Mouse (Mus musculus): Measurements from ENCODE around the gene Gabra2. TPM values are rescaled to one million over a fixed set of nuclear protein-coding genes. Genes with fewer than 3 reads are reported as not detected.

Gabra2 gene
- polyA plus RNA-seq (2016; fragmentation: Nextera tagmentation; extraction: Ambion mirVana), result 7.5 and 9.6 TPM in 2 replicates

DNA sequence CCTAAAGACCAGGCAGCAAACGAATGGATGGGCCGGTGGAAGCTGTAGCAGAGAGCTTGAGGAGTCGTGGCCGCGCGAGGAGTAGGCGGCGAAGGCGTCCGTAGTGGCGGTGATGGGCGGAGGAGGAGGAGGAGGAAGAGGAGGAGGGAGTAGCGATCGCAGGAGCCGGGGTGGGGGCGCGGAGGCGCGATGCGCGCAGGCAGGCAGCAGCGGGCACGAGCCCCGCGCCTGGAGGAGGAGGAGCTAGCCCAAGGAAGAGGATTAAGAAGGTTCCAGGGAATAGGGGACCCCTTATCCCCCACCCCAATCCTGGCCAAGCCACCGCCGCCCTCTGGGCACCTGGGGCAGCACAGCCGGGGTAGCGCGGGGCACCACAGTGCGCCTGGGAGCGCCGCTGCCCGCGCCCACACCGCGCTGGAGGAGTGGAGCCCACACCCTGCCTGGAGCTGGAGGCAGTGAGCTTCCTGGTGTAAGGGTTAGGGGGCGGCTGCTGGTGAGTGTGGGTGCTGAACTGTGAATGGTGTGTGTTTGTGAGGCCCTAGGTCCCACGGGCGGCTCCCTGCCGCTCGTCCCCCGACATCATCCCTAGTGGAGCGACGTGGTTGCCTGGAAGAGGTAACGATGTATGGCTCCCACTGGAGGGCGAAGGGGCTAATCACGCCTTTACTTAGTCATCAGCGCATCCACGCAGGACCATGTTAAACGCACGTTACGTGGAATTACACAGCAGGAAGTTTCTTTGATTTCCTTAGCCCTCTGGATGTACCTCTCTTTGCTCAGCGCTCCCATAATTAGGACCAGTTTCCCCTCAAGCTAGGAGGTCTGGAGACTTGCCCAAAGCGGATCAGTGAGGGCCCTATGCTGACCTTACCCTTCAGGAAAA lies at the start of gene Gabra2:
Gabra2 (minus strand) TSS at position 125 of the 883 bp plus-strand sequence.
- H3K4me1 ChIP-seq, result no peaks in the 10 kb centered on the region
- no peaks in the 10 kb centered on the region for H3K9me3 ChIP-seq
- peak within 1 kb of the TSS; percentile 75 for H3K9ac ChIP-seq
- peak; percentile 93 for ATAC-seq (ENCODE audit: low FRiP score, low read depth)
- peak within 1 kb of the TSS; percentile 74 for H3K4me3 ChIP-seq
- no peaks in the 10 kb centered on the region for H3K36me3 ChIP-seq
- no peaks in the 10 kb centered on the region for H3K27me3 ChIP-seq (replicated peaks)
- H3K4me2 ChIP-seq (replicated peaks), result peak within 1 kb of the TSS; percentile 90
- under 1% methylated on average over 46 of the region's 55 CpGs for WGBS
- no peak within 1 kb of the TSS for H3K27ac ChIP-seq

DNA sequence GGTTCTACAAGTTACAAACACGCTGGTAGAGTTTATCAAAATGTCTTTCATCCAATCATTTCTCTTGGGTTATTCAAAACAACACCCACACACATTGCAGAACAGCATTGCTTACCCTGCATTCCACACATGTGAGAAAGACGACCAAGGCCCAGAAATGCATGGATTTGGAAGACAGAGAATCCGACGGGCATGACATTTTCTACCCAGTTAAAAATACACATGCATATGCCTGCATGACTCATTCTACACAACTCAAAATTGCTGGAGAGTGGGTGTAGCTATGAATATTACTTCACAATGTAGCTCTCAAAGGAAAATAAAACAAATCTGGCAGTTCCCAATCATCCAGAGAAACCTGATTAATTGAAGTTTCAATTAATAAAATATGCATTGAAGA lies 41.0 kb upstream of the Gabra2 start:
- no peak for ATAC-seq (ENCODE audit: low FRiP score, low read depth)
- Histone ChIP-seq H3K4me2 (replicated peaks) (no peak overlapping the region), H3K4me3 (no peak overlapping the region), H3K27me3 (replicated peaks) (no peaks in the 10 kb centered on the region), H3K9me3 (no peaks in the 10 kb centered on the region), H3K27ac (no peak overlapping the region), H3K36me3 (no peaks in the 10 kb centered on the region), H3K4me1 (no peaks in the 10 kb centered on the region), H3K9ac (no peak overlapping the region)
- 85% methylated on average over 4 of the region's 4 CpGs for WGBS

DNA sequence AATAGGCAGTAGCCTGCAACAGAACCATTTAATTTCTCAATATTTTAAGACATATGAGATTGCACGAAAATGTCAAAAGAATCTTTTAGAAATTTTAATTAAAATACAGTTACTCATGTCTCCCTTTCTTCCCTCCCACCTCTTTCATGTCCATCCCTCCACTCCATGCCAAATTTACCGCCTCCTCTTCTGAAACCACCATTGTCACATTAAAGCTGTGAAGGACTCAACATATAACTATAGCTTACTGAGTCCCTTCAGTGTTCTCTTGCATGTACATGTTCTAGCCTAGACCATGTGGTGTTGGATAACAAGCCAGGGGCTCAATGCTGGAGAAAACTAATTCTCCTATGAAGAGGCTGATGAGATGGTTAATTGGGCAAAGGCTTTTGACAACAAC lies 40.2 kb upstream of the Gabra2 start:
- no peak for ATAC-seq (ENCODE audit: low FRiP score, low read depth)
- no peak overlapping the region for H3K9ac ChIP-seq
- 82% methylated on average over 2 of the region's 2 CpGs for WGBS

GRCm38 (mm10) chr5:71127721-71128120 lies 32.1 kb upstream of the Gabra2 start:
- 69% methylated on average over 3 of the region's 3 CpGs for WGBS
- no peaks in the 10 kb centered on the region for H3K27me3 ChIP-seq (replicated peaks)
- ATAC-seq (ENCODE audit: low FRiP score, low read depth), result no peak
- H3K9me3 ChIP-seq, result no peaks in the 10 kb centered on the region
- no peaks in the 10 kb centered on the region for H3K4me1 ChIP-seq
- H3K36me3 ChIP-seq, result no peaks in the 10 kb centered on the region
- H3K9ac ChIP-seq, result no peak overlapping the region
- no peak overlapping the region for H3K4me3 ChIP-seq
- no peak overlapping the region for H3K27ac ChIP-seq
- H3K4me2 ChIP-seq (replicated peaks), result no peak overlapping the region

More for the DNA sequence above, 40.2 kb upstream of the Gabra2 start:
- Histone ChIP-seq H3K27ac (no peak overlapping the region), H3K36me3 (no peaks in the 10 kb centered on the region), H3K4me3 (no peak overlapping the region), H3K4me2 (replicated peaks) (no peak overlapping the region), H3K9me3 (no peaks in the 10 kb centered on the region), H3K4me1 (no peaks in the 10 kb centered on the region), H3K27me3 (replicated peaks) (no peaks in the 10 kb centered on the region)

GRCm38 (mm10) chr5:71115216-71115615 lies 19.6 kb upstream of the Gabra2 start:
- Histone ChIP-seq H3K4me2 (replicated peaks) (no peak overlapping the region), H3K27me3 (replicated peaks) (no peaks in the 10 kb centered on the region), H3K4me3 (no peak overlapping the region), H3K4me1 (no peaks in the 10 kb centered on the region), H3K27ac (no peak overlapping the region), H3K9me3 (no peaks in the 10 kb centered on the region), H3K36me3 (no peaks in the 10 kb centered on the region), H3K9ac (no peak overlapping the region)
- 71% methylated on average over 1 of the region's 1 CpGs for WGBS
- ATAC-seq (ENCODE audit: low FRiP score, low read depth), result no peak

DNA sequence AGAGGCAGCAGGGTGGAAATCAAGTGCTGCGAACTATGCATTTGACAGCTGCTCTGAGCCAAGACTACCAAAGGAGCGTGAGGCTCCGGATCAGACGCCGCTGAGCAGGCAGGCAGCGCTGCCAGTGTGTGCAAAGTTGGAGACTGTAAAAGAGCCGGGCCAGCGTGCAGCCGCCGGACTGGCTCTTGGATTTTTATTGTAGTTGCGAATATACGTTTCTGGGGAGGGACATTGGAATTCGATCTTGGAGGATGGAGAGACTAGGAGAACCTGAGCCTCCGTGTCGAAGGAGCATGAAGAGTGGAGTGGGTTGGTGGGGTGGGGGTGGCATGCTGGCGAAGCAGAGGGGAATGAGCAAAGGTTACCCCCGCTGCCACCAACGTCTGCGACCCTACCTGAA lies 469 bp downstream of the Gabra2 start:
- Histone ChIP-seq H3K27ac (no peak overlapping the region), H3K9me3 (no peaks in the 10 kb centered on the region), H3K9ac (peak overlapping the region; percentile 75), H3K4me1 (no peaks in the 10 kb centered on the region), H3K4me2 (replicated peaks) (peak overlapping the region; percentile 90), H3K4me3 (peak overlapping the region; percentile 74), H3K36me3 (no peaks in the 10 kb centered on the region), H3K27me3 (replicated peaks) (no peaks in the 10 kb centered on the region)
- peak; percentile 59 for ATAC-seq (ENCODE audit: low FRiP score, low read depth)
- WGBS, result 1% methylated on average over 19 of the region's 19 CpGs

DNA sequence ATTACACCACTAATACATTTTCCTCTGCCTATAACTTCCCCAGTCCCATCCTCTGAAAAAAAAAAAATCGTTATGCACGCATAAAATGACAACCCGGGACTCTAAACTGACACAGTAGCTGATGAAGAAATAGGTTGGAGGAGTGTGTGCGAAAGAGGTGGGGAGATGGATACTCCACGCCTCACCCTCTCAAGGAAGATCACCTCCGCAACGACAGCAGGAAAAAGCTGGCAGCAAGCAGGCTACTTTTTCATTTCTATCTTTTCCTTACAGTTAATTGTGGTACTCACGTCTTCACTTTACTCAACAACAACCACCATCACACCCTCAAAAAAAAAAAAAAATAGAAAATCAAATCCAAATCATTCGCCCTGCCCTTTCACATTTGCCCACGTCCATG lies 873 bp downstream of the Gabra2 start:
- Histone ChIP-seq H3K4me3 (peak overlapping the region; percentile 74), H3K4me1 (no peaks in the 10 kb centered on the region), H3K27me3 (replicated peaks) (no peaks in the 10 kb centered on the region), H3K36me3 (no peaks in the 10 kb centered on the region), H3K9me3 (no peaks in the 10 kb centered on the region), H3K27ac (no peak overlapping the region), H3K4me2 (replicated peaks) (peak overlapping the region; percentile 90), H3K9ac (no peak overlapping the region; the same call in 1 of the 2 replicates)
- no peak for ATAC-seq (ENCODE audit: low FRiP score, low read depth)
- WGBS, result 25% methylated on average over 10 of the region's 10 CpGs

GRCm38 (mm10) chr5:71093807-71094206 lies 1.8 kb downstream of the Gabra2 start:
- H3K27me3 ChIP-seq (replicated peaks), result no peaks in the 10 kb centered on the region
- no peak overlapping the region for H3K9ac ChIP-seq
- no peaks in the 10 kb centered on the region for H3K36me3 ChIP-seq
- H3K4me2 ChIP-seq (replicated peaks), result no peak overlapping the region
- no peak overlapping the region for H3K27ac ChIP-seq
- H3K4me1 ChIP-seq, result no peaks in the 10 kb centered on the region
- no peak overlapping the region for H3K4me3 ChIP-seq
- no peaks in the 10 kb centered on the region for H3K9me3 ChIP-seq
- ATAC-seq (ENCODE audit: low FRiP score, low read depth), result no peak
- 68% methylated on average over 2 of the region's 2 CpGs for WGBS

GRCm38 (mm10) chr5:71092475-71092874 lies 3.2 kb downstream of the Gabra2 start:
- H3K4me3 ChIP-seq, result no peak overlapping the region
- H3K9ac ChIP-seq, result no peak overlapping the region
- no peaks in the 10 kb centered on the region for H3K27me3 ChIP-seq (replicated peaks)
- no peaks in the 10 kb centered on the region for H3K4me1 ChIP-seq
- H3K4me2 ChIP-seq (replicated peaks), result no peak overlapping the region
- no peaks in the 10 kb centered on the region for H3K36me3 ChIP-seq
- no peak for ATAC-seq (ENCODE audit: low FRiP score, low read depth)
- H3K9me3 ChIP-seq, result no peaks in the 10 kb centered on the region
- no peak overlapping the region for H3K27ac ChIP-seq

GRCm38 (mm10) chr5:71091926-71092325 lies 3.7 kb downstream of the Gabra2 start:
- 86% methylated on average over 2 of the region's 2 CpGs for WGBS
- H3K27ac ChIP-seq, result no peak overlapping the region
- no peak for ATAC-seq (ENCODE audit: low FRiP score, low read depth)
- H3K36me3 ChIP-seq, result no peaks in the 10 kb centered on the region
- H3K4me2 ChIP-seq (replicated peaks), result no peak overlapping the region
- H3K9ac ChIP-seq, result no peak overlapping the region
- no peaks in the 10 kb centered on the region for H3K9me3 ChIP-seq
- no peaks in the 10 kb centered on the region for H3K4me1 ChIP-seq
- H3K4me3 ChIP-seq, result no peak overlapping the region
- H3K27me3 ChIP-seq (replicated peaks), result no peaks in the 10 kb centered on the region

DNA sequence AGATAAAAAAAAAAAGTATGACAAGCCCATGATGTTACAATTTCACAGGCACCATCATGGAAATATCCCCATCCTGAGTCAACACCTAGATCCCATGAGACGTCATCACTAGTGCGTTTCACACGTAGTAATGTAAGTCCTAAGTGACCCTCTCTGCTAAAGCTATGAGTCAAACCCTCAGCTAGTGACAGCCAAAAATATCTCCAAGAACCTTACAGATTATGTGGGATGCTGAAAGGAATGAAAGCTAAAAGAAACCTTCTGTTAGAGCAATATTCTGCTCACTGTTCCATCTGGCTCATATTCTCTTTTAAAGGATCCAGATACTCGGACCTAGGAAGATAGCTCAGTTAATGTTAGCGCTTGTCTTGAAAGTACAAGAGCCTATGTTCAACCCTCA lies 16.8 kb downstream of the Gabra2 start:
- Histone ChIP-seq H3K4me1 (no peaks in the 10 kb centered on the region), H3K36me3 (no peaks in the 10 kb centered on the region), H3K4me2 (replicated peaks) (no peak overlapping the region), H3K27me3 (replicated peaks) (no peaks in the 10 kb centered on the region), H3K4me3 (no peak overlapping the region), H3K9ac (no peak overlapping the region), H3K9me3 (no peaks in the 10 kb centered on the region), H3K27ac (no peak overlapping the region)
- WGBS, result 88% methylated on average over 5 of the region's 5 CpGs
- no peak for ATAC-seq (ENCODE audit: low FRiP score, low read depth)

GRCm38 (mm10) chr5:71061696-71062095 lies 34.0 kb downstream of the Gabra2 start:
- H3K9ac ChIP-seq, result no peak overlapping the region
- no peaks in the 10 kb centered on the region for H3K4me1 ChIP-seq
- ATAC-seq (ENCODE audit: low FRiP score, low read depth), result no peak
- no peak overlapping the region for H3K4me3 ChIP-seq
- H3K27me3 ChIP-seq (replicated peaks), result no peaks in the 10 kb centered on the region
- H3K27ac ChIP-seq, result no peak overlapping the region
- H3K4me2 ChIP-seq (replicated peaks), result no peak overlapping the region
- WGBS, result 82% methylated on average over 3 of the region's 3 CpGs
- H3K36me3 ChIP-seq, result no peaks in the 10 kb centered on the region
- H3K9me3 ChIP-seq, result no peaks in the 10 kb centered on the region

DNA sequence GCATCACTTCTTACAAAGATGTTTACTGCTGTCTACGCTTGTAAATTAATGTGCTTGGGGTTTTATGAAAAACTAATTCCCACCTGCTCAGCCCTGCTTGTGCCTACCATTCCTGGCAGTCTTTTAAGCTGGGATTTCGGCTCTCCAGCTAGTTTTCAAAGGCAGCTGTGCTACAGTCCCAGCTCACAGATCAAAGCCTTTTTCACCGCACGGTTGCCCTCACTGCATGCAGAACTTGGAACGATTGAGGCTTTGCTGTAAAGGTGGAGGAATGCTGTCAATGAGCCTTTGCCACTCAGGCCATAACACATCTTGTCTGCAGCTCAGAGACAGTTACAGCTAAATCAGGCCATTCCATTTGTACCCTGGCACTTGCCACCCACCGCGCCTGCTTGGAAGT lies 37.6 kb downstream of the Gabra2 start:
- H3K36me3 ChIP-seq, result no peaks in the 10 kb centered on the region
- H3K4me2 ChIP-seq (replicated peaks), result no peak overlapping the region
- no peak overlapping the region for H3K27ac ChIP-seq
- no peak overlapping the region for H3K4me3 ChIP-seq
- WGBS, result 52% methylated on average over 7 of the region's 7 CpGs
- no peaks in the 10 kb centered on the region for H3K4me1 ChIP-seq
- no peak for ATAC-seq (ENCODE audit: low FRiP score, low read depth)
- no peak overlapping the region for H3K9ac ChIP-seq
- no peaks in the 10 kb centered on the region for H3K27me3 ChIP-seq (replicated peaks)
- H3K9me3 ChIP-seq, result no peaks in the 10 kb centered on the region
